Mouse (Mus musculus) neural tube, embryonic 10.5 days (tissue): ENCODE results near the gene Plcb4.
A peak's percentile ranks its signal among the peaks of the same experiment; 100 is the strongest.

Source experiments
- DNase-seq: peaks from one replicate; pipeline ENCODE4 v3.0.0-alpha.2; 2017; ENCODE audit warnings: low spot score; ENCODE audit errors: extremely low spot score

Gene Plcb4

DNA sequence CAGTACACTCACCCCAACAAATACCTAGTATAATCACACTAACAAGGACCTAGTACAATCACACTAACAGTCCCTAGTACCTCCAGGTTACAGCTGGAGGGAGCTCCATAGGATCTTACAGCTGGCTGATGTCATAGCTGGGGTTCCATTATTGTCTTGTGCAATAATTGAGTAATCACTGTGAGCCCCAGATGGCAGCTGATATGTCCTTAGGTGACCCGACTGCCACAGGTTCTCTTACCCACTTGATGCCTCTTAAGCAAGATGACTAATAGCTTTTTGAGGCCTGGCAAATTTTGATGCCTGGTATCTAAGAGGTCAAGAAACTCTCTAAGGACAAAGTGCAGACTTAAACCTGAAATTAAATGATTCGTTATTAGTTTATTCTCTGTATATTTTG, 194.3 kb downstream of the Plcb4 start:
- DNase-seq = no peak

- DNase-seq = no peak
Observed at GRCm38 (mm10) chr2:135854059-135854458, 195.2 kb downstream of the Plcb4 start.

- no peak for DNase-seq
Observed at GRCm38 (mm10) chr2:135855890-135856490, 197.2 kb downstream of the Plcb4 start.

DNA sequence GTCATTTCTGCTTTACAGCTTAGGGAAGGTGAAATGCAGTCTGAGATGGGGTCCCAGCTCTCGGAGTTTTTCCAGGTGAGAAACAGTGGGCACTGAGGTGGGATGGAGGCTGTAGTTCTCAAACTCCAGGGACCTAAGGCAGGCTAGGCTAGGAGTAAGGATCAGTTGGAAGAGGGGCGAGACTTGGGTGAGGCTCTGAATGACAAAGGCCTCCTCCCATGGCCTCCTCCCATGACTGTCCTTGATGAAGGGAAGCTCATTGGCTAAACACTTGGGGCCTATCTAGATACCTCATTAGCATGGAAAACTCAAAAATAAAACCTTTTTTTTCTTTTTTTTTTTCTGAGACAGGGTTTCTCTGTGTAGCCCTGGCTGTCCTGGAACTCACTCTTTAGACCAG, 198.0 kb downstream of the Plcb4 start:
- no peak for DNase-seq

GRCm38 (mm10) chr2:135861531-135862488, 203.0 kb downstream of the Plcb4 start:
- no peak for DNase-seq

DNA sequence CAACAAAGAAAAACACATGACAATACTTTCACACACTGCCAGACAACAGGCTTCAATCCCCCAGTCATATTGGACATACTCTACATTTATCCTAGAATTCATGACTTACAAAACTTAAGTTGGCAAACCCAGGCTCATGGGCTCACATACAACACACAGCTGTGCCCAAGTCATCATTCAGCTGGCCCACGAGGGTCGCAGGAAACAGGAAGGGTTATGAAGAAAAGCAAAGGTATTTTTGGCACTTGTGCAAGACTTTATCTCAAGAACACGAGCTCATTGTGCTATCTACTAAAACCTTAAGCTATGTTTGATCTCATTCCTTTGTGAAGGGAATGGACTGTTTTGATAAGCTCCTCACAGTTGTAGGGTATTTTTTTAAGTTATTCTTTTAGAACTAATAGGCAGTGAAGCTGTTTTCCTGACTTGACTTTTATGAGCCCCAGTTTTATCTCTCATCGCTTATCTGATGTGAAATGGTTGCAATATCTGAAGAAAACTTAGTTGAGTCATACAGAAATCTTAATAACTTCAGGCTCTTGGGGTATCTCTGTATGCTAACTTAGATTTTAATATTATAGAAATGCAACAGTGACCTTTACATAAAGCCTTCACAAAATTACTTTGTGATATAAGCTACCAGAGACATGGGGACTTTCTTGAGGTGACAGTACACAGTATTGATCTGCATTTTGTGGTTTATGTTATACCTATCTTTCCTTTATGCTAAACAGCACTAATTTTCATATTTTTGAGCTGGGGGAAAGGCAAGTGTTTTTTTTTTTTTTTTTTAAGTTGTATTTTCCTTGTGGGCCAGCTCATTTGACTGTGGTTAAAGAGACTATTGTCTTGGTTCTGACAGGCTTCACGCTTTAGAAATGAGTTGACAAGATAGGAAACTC, 203.9 kb downstream of the Plcb4 start:
- no peak for DNase-seq

- no peak for DNase-seq
Observed at GRCm38 (mm10) chr2:135863391-135864076, 204.7 kb downstream of the Plcb4 start.

- DNase-seq = peak; percentile 31
Observed at GRCm38 (mm10) chr2:135866421-135866820, 207.6 kb downstream of the Plcb4 start.

- no peak for DNase-seq
Observed at GRCm38 (mm10) chr2:135866838-135867237, 208.0 kb downstream of the Plcb4 start.

- no peak for DNase-seq
Observed at GRCm38 (mm10) chr2:135869637-135870036, 210.8 kb downstream of the Plcb4 start.

DNA sequence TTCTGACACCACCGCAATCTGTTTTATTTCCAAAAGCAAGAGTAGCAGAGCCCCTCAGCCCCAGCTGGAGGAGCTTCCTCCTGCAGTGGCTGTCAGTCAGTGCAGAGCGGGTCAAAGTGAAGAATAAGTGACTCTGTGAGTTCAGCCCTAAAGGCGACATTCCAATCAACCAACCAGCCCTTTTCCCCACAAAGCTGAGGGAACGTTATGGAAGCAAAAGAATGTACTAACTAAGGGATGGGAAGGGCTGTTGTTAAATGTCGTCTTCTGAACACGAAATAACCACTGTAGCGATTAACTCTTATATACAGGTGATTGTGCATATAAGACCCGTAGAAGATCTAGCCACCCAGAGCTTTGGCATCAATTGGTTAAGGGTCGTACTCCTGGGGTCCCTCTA, 214.3 kb downstream of the Plcb4 start:
- DNase-seq = no peak

DNA sequence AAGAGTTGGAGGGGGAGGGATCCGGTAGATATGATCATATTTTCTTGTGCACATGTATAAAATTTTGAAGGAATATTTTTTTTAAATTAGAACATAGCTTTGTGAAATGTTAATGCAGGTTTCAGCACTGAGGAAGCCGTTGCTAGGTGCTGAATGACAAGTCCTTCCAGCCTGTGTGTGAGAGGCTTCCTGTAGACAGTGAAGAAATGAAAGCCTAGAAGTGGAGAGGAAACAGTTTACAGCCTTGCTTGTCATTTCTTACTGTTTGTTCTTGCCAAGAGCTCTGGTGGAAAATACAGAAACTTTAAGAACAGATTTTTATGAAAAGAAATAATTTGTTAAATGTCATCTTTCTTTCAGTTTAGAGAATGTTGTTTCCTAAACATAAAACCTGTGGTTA, 214.9 kb downstream of the Plcb4 start:
- DNase-seq = no peak

- no peak for DNase-seq
Observed at GRCm38 (mm10) chr2:135875549-135875948, 216.7 kb downstream of the Plcb4 start.

DNA sequence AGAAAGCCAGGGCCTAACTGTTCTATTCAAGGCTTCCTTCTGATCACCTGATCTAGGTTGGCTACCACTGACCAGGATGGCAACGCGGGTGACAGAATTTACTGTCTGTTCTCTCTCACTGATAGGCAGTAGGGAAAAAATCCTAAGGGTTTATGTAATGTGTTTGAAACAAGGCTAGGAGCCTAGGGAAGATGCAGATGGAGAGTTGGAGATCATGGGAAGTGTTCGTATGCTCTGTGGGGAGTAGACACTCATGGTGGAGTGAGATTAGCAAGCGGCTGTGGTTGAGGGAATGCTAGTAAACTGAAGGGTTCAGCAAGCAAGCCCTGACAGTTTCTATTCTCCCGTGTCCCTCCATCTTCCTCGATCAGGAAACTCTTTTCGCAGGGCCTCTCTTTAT, 220.5 kb downstream of the Plcb4 start:
- no peak for DNase-seq

- DNase-seq = no peak
Observed at GRCm38 (mm10) chr2:135880269-135880760, 221.5 kb downstream of the Plcb4 start.

DNA sequence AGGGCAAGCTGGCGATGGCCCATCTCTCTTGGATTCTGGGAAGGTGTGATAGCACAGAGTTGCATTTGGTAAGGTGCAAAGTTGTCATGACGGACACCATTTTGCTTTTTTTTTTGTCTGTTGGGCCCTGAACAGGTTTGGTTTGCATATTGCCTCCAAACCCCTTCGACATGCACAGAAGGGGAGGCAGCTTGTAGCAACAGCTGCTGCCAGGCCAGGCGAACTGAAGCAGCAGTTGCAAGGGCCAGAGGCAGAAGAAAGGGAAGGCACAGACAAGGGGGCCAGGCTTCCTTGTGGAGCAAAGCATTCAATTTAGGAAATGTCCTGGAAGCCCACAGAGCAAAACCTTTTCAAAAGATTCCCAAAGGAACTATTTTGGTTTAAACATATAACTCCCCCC, 224.5 kb downstream of the Plcb4 start:
- no peak for DNase-seq

GRCm38 (mm10) chr2:135884534-135885180, 225.8 kb downstream of the Plcb4 start:
- no peak for DNase-seq

DNA sequence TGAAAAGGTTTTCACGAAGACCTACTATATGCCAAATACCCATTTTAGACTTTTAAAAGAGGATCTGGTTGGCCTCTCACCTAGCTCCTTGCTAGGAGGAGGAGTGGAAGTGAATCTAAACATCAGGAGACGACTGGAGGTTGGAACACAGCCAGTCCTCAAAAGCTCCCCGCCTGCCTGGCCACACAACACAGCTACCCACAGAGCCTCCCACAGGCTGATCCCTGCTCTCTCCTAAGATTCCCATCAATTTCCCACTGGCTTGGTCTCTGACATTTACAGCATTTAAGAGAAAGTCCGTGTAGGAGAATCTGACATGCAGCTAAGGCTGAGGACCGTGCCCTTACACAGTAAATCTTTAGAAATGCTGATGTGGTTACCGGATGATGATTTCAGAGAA, 226.8 kb downstream of the Plcb4 start:
- DNase-seq = no peak

DNA sequence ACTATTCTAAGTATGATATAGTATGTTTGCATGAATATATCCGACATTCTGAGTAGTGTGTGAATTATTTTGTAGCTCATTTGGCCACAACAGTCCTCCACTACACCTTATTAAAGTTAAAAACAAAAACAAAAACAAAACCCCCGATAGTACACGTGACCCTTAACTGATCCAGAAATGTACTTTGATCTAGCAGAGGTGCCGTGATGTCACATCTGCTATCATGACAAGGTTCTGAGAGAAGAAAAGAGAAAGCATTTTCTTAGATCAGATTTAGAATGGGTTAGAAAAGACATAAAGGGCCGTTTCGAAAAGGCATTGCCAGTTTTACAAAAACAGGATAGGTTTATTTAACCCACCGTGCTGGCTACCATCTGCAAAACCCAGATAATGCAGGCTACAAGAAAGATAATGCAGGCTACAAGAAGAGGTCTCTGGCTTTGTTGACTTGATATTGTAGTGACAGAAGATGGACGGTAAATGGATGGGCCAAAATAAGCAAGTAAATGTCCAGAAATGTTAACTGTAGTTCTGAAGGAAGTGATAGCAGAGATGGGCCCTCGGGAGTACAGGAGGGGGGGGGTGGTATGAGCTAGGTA, 227.4 kb downstream of the Plcb4 start:
- DNase-seq = no peak

DNA sequence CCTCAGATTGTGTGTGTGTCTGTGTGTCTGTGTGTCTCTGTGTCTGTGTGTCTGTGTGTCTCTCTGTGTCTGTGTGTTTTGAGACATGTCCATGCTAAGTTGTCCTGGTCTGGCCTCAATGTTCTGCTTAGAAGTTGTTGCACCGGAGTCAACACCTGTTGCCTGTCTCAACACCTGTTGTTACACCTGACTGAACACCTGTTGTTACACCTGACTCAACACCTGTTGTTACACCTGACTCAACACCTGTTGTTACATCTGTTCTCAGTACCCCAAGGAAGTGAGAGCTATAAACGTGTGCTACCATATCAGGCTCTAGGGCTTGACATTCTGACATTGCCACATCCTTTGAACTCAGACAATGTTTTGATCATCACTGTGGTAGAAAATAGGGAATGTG, 229.0 kb downstream of the Plcb4 start:
- no peak for DNase-seq
